Mouse (Mus musculus): Measurements from ENCODE around the gene Adh6a.

- TF ChIP-seq CTCF (IDR thresholded peaks at IDR 0.05) (no peak), POLR2A (IDR thresholded peaks at IDR 0.05; ENCODE audit: insufficient read depth, low read depth, low read length) (no peak)
Measured at GRCm38 (mm10) chr3:138347041-138347440, 34.0 kb downstream of the Adh6a start.
